Mouse (Mus musculus) cerebellum, adult (tissue): ENCODE data around the gene Fkbpl.
A peak's percentile ranks its signal among the peaks of the same experiment; 100 is the strongest.

Experiments used
- ATAC-seq: cut with Nextera tagmentation; 2 replicates; pipeline ENCODE4 v1.9.2; 2017; ENCODE audit warnings: mild to moderate bottlenecking, moderate library complexity, mixed read lengths; ENCODE audit not compliant: insufficient number of reproducible peaks, low FRiP score, low TSS enrichment

Fkbpl gene

DNA sequence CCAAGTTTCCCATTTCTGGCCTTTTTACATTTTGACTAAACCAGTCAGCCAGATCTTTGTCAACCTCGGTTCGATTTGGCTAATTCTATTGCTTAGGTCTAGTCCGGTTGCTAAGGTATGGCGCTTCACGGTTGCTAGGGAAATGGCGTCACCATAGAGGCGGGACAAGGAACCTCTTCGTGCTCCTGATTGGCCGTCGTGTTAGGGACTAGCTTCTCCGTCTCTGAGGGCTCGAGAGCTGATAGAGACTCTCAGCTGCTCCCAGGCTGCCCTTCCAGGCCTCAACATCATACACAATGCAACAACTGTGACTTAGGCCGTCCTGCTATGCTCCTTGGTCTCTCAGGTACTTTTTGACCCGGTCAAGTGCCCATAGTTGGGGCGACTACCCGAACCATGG, at the start of gene Fkbpl:
Gene Fkbpl, plus strand, starts transcription at position 157 of the 400 bp plus-strand sequence.
- peak; percentile 62 for ATAC-seq

- ATAC-seq: no peak
Measured at GRCm38 (mm10) chr17:34596098-34596497, 48.5 kb upstream of the Fkbpl start.

DNA sequence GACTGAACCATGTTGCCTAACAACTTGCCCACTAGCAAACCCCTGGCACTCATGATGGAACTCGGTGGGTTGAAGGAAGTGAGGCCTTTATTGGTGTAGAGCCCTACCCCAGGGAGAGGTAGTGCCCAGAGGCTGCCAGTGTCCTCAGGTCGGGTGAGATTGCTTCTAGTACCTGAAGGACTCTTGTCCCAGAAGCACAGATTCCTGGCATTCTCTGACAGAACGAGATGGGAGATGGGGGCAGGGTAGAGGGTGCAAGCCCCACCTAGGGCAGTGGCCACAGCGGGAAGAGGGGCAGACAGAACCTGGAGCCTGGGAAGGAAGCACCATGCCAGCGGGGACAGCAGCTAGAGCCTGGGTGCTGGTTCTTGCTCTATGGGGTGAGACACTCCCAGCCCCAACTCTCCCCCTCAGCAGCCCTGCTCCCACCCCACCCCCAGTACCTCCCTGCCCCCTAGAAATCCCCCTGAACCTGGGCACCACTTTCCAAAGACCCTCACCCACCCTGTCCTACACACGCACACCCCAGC, 46.9 kb upstream of the Fkbpl start, which contains the start of gene Ager:
Gene Ager, plus strand, starts transcription at position 297 of the 530 bp plus-strand sequence.
- ATAC-seq: no peak

- ATAC-seq: no peak
Measured at GRCm38 (mm10) chr17:34599891-34600290, 44.7 kb upstream of the Fkbpl start.

- no peak for ATAC-seq
Measured at GRCm38 (mm10) chr17:34601796-34602195, 42.8 kb upstream of the Fkbpl start.

DNA sequence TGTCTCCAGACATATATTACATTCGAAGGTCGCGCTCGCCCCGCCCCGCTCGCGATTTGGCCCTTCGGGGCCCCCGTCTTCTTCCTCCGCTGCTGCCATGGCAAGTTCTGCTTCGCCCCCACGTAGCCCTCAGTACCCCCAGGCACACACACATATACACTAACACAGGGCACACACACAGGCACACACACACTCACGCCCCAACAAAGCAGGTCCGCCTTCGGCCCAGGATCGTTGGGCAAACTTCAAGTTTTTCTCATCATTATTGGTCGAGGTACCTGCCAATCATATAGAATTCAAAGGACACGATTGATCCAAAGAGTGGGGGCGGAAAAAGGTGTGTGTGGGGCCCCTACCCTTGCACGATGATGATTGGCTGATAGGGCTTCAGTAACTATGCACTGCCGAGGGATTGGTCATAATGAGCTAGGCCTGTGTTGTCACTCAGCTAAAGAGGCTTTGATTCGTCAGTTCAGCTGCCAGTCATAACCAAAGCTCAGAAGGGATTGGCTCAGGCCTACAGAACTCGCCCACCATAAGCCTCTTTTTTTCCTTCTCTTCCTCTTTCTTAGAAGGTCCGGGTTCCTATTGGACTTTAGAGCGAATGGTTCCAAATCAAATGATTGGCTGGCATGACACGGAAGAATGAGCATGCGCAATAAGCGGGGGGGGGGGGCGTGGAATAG, 41.0 kb upstream of the Fkbpl start, which contains the start of gene Rnf5:
Gene Rnf5, minus strand, starts transcription at position 316 of the 686 bp plus-strand sequence.
- peak; percentile 91 for ATAC-seq

GRCm38 (mm10) chr17:34604061-34604508, 40.5 kb upstream of the Fkbpl start, which contains the start of gene Agpat1:
TSS of gene Agpat1 (plus strand) at chr17:34604262.
- peak; percentile 79 for ATAC-seq

DNA sequence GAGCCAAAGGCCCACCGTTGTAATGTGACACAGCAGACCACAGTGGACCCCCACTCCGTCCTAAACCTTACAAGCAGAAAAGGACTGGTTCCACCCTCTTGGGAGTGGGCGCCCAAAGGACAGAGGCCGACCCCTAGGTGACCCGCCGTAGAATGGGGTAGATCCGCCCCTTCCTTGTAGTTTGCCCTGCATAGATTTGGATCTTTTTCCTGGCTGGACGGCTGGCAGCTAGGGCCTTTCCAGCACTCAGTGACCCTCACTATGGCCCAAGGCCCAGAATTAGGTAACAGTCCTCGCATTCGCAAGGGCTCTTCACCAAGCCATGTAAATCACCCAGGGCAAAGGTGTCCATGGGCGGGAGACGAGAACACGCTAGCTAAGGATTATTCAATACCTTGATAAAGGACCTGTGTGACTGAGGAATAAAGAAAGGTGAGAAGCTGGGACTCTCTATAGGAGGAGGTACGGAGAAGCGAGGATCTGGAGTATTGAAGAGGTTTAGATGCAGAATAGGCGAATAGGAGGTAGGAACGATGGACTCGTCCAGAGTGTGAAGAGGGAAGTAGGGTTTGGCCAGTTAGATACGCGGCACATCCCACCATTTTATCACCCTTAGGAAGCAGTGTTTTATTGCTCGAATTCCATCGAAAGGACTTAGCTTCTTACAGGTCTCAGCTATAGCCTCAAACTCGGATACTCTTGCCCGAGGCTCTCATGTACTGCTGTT, 39.9 kb upstream of the Fkbpl start:
- no peak for ATAC-seq

DNA sequence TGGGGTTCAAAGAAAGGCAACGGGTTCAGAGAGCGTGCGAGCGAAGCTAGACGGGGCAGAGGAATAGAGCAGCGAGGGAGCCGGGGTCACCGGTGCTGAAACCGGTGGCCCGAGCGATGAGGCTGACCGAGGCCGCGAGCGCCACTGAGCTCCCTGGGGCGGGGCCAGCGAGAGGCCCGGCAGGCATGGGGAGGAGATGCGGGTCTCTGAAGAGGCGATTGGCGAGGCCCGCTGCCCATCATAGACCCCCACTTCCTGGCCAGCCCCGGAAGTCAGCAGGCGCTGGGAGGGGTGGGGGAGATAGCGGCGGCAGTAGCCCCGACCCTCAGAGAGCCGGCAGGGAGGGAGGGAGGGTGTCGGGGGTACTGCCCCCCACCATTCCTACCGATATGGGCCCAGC, 39.0 kb upstream of the Fkbpl start:
- peak; percentile 39; the same call in 1 of the 2 replicates for ATAC-seq

GRCm38 (mm10) chr17:34606186-34607039, 38.2 kb upstream of the Fkbpl start:
- no peak for ATAC-seq

- no peak for ATAC-seq
Measured at GRCm38 (mm10) chr17:34607997-34608396, 36.6 kb upstream of the Fkbpl start.

DNA sequence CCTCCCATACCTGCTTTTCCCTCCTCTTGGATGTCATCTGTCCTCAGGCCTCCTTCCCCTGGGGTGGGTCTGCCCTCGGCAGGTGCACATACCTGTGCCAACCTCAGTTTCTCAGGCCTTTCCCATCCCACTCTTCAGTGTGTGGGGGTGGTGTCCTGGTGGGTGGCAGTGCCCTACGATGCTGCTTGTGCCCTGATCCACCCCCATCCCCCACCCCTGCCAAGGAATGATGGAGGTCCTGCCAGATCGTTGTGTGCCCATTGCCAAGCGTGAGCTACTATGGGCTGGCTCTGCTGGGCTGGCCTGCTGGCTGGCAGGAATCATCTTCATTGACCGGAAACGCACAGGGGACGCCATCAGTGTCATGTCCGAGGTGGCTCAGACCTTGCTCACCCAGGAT, 33.5 kb upstream of the Fkbpl start:
- no peak for ATAC-seq

DNA sequence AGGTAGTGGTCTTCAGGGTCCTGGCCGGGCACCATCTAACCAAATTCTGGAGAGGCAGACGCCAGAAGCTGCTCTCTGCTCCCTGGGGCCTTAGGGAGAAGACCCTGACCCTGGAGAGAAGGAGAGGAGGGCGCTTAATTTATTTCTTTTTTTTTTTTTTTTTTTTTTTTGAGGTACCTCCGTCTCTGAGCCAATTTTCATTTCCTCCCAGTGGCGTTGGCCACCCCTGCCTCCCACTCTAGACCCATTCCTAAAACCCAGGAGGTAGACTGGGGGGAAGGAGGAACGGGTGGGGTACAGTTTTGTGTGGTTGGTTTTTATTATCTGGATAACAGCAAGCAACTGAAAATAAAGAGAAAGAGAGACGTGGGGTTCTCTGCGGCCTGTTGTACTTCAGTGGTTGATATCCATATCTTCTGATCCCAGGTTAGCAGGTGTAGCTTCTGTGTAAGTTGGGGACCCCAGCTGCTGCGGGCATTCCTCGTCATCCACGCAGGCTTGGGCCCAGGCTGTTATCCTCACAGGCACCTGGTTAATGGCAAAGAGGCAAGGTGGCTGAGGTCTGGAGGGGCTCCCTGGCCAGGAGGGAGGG, 31.4 kb upstream of the Fkbpl start:
- ATAC-seq: no peak

GRCm38 (mm10) chr17:34613830-34614229, 30.7 kb upstream of the Fkbpl start:
- ATAC-seq: no peak

GRCm38 (mm10) chr17:34615871-34616270, 28.7 kb upstream of the Fkbpl start, which contains the start of gene Egfl8:
TSS of gene Egfl8 (minus strand) at chr17:34615971.
- no peak for ATAC-seq

- 0 out of 2 replicates have a peak, but pooled peaks have one; percentile 15 for ATAC-seq
Measured at GRCm38 (mm10) chr17:34618999-34619398, 25.6 kb upstream of the Fkbpl start.

- no peak for ATAC-seq
Measured at GRCm38 (mm10) chr17:34621006-34621405, 23.6 kb upstream of the Fkbpl start.

- no peak for ATAC-seq
Measured at GRCm38 (mm10) chr17:34623161-34623560, 21.4 kb upstream of the Fkbpl start.

DNA sequence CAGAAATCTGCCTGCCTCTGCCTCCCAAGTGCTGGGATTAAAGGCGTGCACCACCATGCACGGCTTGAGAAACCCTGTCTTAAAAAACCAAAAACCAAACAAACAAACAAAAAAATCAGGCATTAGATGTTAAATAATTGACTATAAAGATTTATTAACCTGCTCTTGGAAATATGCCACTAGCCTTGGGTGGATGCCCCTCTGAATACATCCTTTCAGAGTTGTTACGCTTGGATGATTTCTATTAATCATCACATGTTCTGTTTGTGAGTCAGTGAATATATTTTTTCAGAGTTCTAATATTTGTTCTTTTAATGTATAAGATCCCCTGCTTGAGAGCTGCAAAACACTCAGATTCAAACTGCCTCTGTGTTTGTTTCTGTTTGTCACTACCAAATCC, 19.6 kb upstream of the Fkbpl start:
- ATAC-seq: no peak
